Mouse (Mus musculus): ENCODE results near the gene Rnf114.

Rnf114 gene

GRCm38 (mm10) chr2:167564551-167565311, 72.3 kb downstream of the Rnf114 start:
- no peak for DNase-seq (ENCODE audit: low read depth, low spot score)

- DNase-seq (ENCODE audit: low read depth, low spot score) = no peak
Measured at GRCm38 (mm10) chr2:167565312-167565656, 72.8 kb downstream of the Rnf114 start.

- no peak for DNase-seq (ENCODE audit: low read depth, low spot score)
Measured at GRCm38 (mm10) chr2:167565682-167566081, 73.2 kb downstream of the Rnf114 start.
